ENCODE assay signal across 16 mouse cellular contexts in the genomic region with DNA sequence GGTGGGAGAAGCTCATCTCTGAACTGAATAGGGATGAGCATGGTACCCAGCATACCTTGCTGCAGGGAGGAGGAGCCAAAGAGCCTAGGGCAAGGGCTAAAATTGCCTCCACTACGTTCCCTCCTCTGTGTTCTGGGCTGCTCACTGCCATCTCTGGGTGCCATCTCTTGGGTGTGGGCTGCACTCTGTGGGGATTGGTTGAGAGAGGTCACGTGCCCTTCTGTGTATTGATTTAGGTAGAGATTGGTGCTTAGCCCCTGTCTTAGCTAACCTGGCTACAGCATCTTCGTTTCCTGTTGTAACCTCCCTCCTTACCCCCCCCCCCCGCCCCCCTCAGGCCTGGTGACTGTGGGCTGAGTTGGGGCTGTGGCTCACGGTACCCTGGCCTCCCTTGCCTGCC.
"Had no signal": no experiment of that assay in that cellular context is flagged by ENCODE, and none has a peak within 500 bp of the region (broad histone marks: within the 10 kb centered on the region; RNA-seq: fewer than 3 reads in every experiment).

No protein-coding gene starts in this region.

- H3K9ac ChIP-seq: neural tube, embryonic 13.5 days; neural tube, embryonic 15.5 days; stomach, embryonic 15.5 days had no signal

- H3K9me3 ChIP-seq: neural tube, embryonic 15.5 days; stomach, embryonic 15.5 days had no signal

- DNase-seq: retina, postnatal 1 day; right cerebral cortex, adult 18-20 months; right cerebral cortex, postnatal 14 days; right cerebral cortex, postnatal 25 days; right cerebral cortex, postnatal 4 days; spleen, adult 18-20 months; thymus, adult 18-20 months; thymus, adult 2 months; thymus, postnatal 14 days; thymus, postnatal 25 days; thymus, postnatal 36 days; thymus, postnatal 4 days had no signal

- H3K4me1 ChIP-seq: neural tube, embryonic 15.5 days; stomach, embryonic 15.5 days had no signal

- H3K4me2 ChIP-seq: neural tube, embryonic 13.5 days; neural tube, embryonic 15.5 days; stomach, embryonic 15.5 days had no signal

- H3K4me3 ChIP-seq: neural tube, embryonic 13.5 days; neural tube, embryonic 15.5 days; stomach, embryonic 15.5 days had no signal

- H3K27ac ChIP-seq: neural tube, embryonic 13.5 days; neural tube, embryonic 15.5 days; stomach, embryonic 15.5 days; stomach, postnatal 0 days had no signal

- H3K27me3 ChIP-seq: neural tube, embryonic 13.5 days; neural tube, embryonic 15.5 days; stomach, embryonic 15.5 days had no signal

- H3K36me3 ChIP-seq: neural tube, embryonic 13.5 days; stomach, embryonic 15.5 days had no signal
